Mouse (Mus musculus) heart, postnatal 0 days (tissue): ENCODE measurements at regions not wholly inside any gene's neighbourhood (a gene's known extent, or its start where the extent isn't known, plus 50 kb on each side); places are given as distances from the start of the nearest gene placed in this dataset. TPM values are rescaled to one million over a fixed set of nuclear protein-coding genes. Genes with fewer than 3 reads are reported as not detected.

Source experiments
- ATAC-seq: fragments of 200-750 bp; cut with Nextera tagmentation; 2 replicates; pipeline ENCODE4 v1.8.0; 2017; ENCODE audit warnings: low read depth, moderate number of reproducible peaks, moderate library complexity; ENCODE audit not compliant: insufficient read depth
- DNase-seq: peaks from one replicate; pipeline ENCODE4 v3.0.0-alpha.2; 2016; ENCODE audit warnings: low spot score
- H3K27ac ChIP-seq: fragments of 300-500 bp; sonication (generic); 2 replicates; pipeline ENCODE4 v1.5.1; 2014; ENCODE audit warnings: low read depth, mild to moderate bottlenecking
- H3K27me3 ChIP-seq: fragments of 300-500 bp; sonication (generic); 2 replicates; pipeline ENCODE4 v1.6.1; 2014; ENCODE audit warnings: low read length, mixed read lengths; ENCODE audit not compliant: control insufficient read depth, insufficient read depth
- H3K36me3 ChIP-seq: fragments of 300-500 bp; sonication (generic); replicated peaks from 2 replicates; pipeline ENCODE4 v1.6.1; 2014; ENCODE audit warnings: low read length, mixed read lengths; ENCODE audit not compliant: control insufficient read depth, insufficient read depth
- H3K4me1 ChIP-seq: fragments of 300-500 bp; sonication (generic); 2 replicates; pipeline ENCODE4 v1.6.1; 2014; ENCODE audit warnings: antibody characterized with exemption; ENCODE audit not compliant: control insufficient read depth, insufficient read depth
- H3K4me2 ChIP-seq: fragments of 300-500 bp; sonication (generic); 2 replicates; pipeline ENCODE4 v1.6.1; 2014; ENCODE audit warnings: low read depth, mild to moderate bottlenecking, low read length, moderate library complexity
- H3K4me3 ChIP-seq: fragments of 300-500 bp; sonication (generic); 2 replicates; pipeline ENCODE4 v1.5.1; 2014; ENCODE audit warnings: low read depth, low read length
- H3K9ac ChIP-seq: fragments of 300-500 bp; sonication (generic); replicated peaks from 2 replicates; pipeline ENCODE4 v1.6.1; 2014; ENCODE audit warnings: low read depth, low read length, mixed read lengths
- H3K9me3 ChIP-seq: fragments of 300-500 bp; sonication (generic); replicated peaks from 2 replicates; pipeline ENCODE4 v1.6.1; 2016; ENCODE audit warnings: low read length; ENCODE audit not compliant: control insufficient read depth
- CTCF ChIP-seq: IDR thresholded peaks from 2 replicates; pipeline ENCODE4 v1.5.1; 2016; ENCODE audit warnings: antibody characterized with exemption, control low read depth, low read depth
- EP300 ChIP-seq: IDR thresholded peaks from 2 replicates; pipeline ENCODE4 v1.6.1; 2016; ENCODE audit warnings: antibody characterized with exemption, low read depth
- WGBS: fragments of 180-500 bp; shearing (Covaris S2); extraction: QIAGEN DNeasy Blood & Tissue Kit; methylation state at CpG from one replicate; pipeline ENCODE4 v1.1.7; 2014; 5-methylcytosine and 5-hydroxymethylcytosine counted together
- microRNA-seq: library from miRNA; unstranded; fragments of <30 nt; microRNA quantifications from one replicate; pipeline ENCODE4, GENCODE M21; 2016

- H3K4me3 ChIP-seq: no peak overlapping the region
- H3K27ac ChIP-seq: no peak overlapping the region
- no peak overlapping the region for H3K9ac ChIP-seq
- ATAC-seq (no peak), DNase-seq (no peak)
- no peaks in the 10 kb centered on the region for H3K4me1 ChIP-seq
- no peaks in the 10 kb centered on the region for H3K36me3 ChIP-seq
- 79% methylated on average over 1 of the region's 1 CpGs for WGBS
- no peaks in the 10 kb centered on the region for H3K9me3 ChIP-seq
- H3K4me2 ChIP-seq: no peak overlapping the region
- H3K27me3 ChIP-seq: no peaks in the 10 kb centered on the region
- TF ChIP-seq EP300 (no peak), CTCF (no peak)
Observed at GRCm38 (mm10) chr12:35203398-35203797, 156.4 kb downstream of the Snx13 start.

GRCm38 (mm10) chr12:35200110-35200509 lies 153.1 kb downstream of the Snx13 start:
- no peaks in the 10 kb centered on the region for H3K27me3 ChIP-seq
- H3K4me1 ChIP-seq: no peaks in the 10 kb centered on the region
- 78% methylated on average over 5 of the region's 5 CpGs for WGBS
- H3K4me2 ChIP-seq: no peak overlapping the region
- no peak for ATAC-seq
- no peak overlapping the region for H3K9ac ChIP-seq
- DNase-seq: no peak
- H3K4me3 ChIP-seq: no peak overlapping the region
- no peaks in the 10 kb centered on the region for H3K36me3 ChIP-seq
- no peak for TF ChIP-seq CTCF
- TF ChIP-seq EP300: no peak
- no peaks in the 10 kb centered on the region for H3K9me3 ChIP-seq
- H3K27ac ChIP-seq: no peak overlapping the region

Small RNA genes in the stretch of these regions (microRNA-seq; reads per million reads assigned to microRNA genes)
- gene Gm44396: not detected
